Mouse (Mus musculus) erythroblast, embryonic 14.5 days (primary cell): ENCODE data around the gene Gpr39.

ENCODE experiments used
- GATA1 ChIP-seq: IDR thresholded peaks from 2 replicates; pipeline ENCODE4 v1.6.1; 2012; ENCODE audit warnings: low read length, inconsistent platforms, mixed read lengths
- TAL1 ChIP-seq: IDR thresholded peaks from 3 replicates; pipeline ENCODE4 v1.6.1; 2012; ENCODE audit warnings: low read length, inconsistent platforms, mixed read lengths

DNA sequence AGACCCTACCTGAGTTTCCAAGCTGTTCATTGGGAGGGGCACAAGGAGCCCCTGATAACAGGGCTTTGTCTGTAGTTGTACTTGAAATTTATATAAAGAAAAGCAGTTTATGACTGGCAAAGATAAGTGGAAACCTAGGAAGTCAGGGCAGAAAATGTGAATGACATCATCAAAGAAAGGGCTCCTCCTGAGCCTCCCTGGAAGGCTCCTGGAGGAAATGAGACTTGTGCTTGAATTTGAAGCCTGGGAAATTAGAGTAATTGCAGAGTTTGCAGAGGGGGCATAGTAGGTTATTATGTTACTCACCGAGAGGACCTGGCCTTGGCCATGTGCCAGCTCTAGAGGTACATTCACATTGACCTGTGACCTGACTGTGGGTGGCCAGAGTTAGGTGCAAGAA lies 160.7 kb downstream of the Gpr39 start:
- no peak for TF ChIP-seq GATA1
- no peak for TF ChIP-seq TAL1
